31 mouse cellular contexts compared by ENCODE assay signal in genomic region chr17:80662836-80663620, GRCm38 (mm10).
DNase-seq lines count a peak whose midpoint lies in the region; ATAC-seq and TF ChIP-seq lines count a peak whose summit lies in the region.
"Had no signal": no experiment of that assay in that cellular context is flagged by ENCODE, and none has a peak within 500 bp of the region (broad histone marks: within the 10 kb centered on the region; RNA-seq: fewer than 3 reads in every experiment).

No protein-coding gene starts in this region.

- no peak overlapping the region for H3K4me2 ChIP-seq in embryonic facial prominence, embryonic 12.5 days (replicated peaks)
- H3K4me2 ChIP-seq: hindbrain, embryonic 12.5 days; kidney, embryonic 15.5 days; liver, embryonic 12.5 days; midbrain, embryonic 12.5 days; neural tube, embryonic 13.5 days had no signal

- H3K27ac ChIP-seq in embryonic facial prominence, embryonic 12.5 days, result no peak overlapping the region
- no peak overlapping the region for H3K27ac ChIP-seq in embryonic facial prominence, embryonic 10.5 days (replicated peaks)
- peak overlapping the region; percentile 45; the same call in 1 of the 2 replicates for H3K27ac ChIP-seq in ES-E14 (ENCODE audit: insufficient read depth, low read depth, low read length, poor library complexity, severe bottlenecking)
- peak overlapping the region; percentile 59 for H3K27ac ChIP-seq in limb, embryonic 10.5 days
- H3K27ac ChIP-seq: heart, embryonic 10.5 days; hindbrain, embryonic 12.5 days; hindbrain, postnatal 0 days; kidney, embryonic 15.5 days; liver, embryonic 12.5 days; midbrain, embryonic 12.5 days; neural tube, embryonic 13.5 days had no signal

- in situ Hi-C loops in ES-E14 (cut with MboI; ENCODE audit: low sequenced_read_pairs in 2 of 2, unreplicated experiment in 2 of 2), result no loop called here

- H3K9ac ChIP-seq in embryonic facial prominence, embryonic 12.5 days, result no peak overlapping the region
- no peak overlapping the region for H3K9ac ChIP-seq in ES-E14 (ENCODE audit: insufficient read depth, low read depth, low read length, poor library complexity, severe bottlenecking)
- H3K9ac ChIP-seq: hindbrain, embryonic 12.5 days; kidney, embryonic 15.5 days; liver, embryonic 12.5 days; liver, postnatal 0 days; midbrain, embryonic 12.5 days; neural tube, embryonic 13.5 days had no signal

- DNase-seq in embryonic facial prominence, embryonic 10.5 days (ENCODE audit: low spot score), result no peak
- DNase-seq in ES-E14 (ENCODE audit: low read depth, low spot score), result no peak
- DNase-seq in forelimb bud, embryonic 11.5 days (ENCODE audit: low read depth, low spot score), result peak; percentile 53
- no peak for DNase-seq in limb, embryonic 10.5 days (ENCODE audit: low spot score)
- DNase-seq in frontal cortex, postnatal 36 days (ENCODE audit: low spot score in 2 of 2), result no peak
- DNase-seq in liver, result no peak
- DNase-seq in adrenal gland, adult 2 months, result no peak
- DNase-seq: adrenal gland, postnatal 25 days; cerebellum, adult 8-10 months; cerebellum, postnatal 25 days; gastrocnemius, postnatal 10 days; heart, postnatal 36 days; kidney, adult 18-20 months; kidney, postnatal 25 days; layer of hippocampus, postnatal 36 days; left cerebral cortex, postnatal 4 days; liver, postnatal 0 days; lung, postnatal 4 days; thymus, postnatal 4 days had no signal

- H3K4me1 ChIP-seq in embryonic facial prominence, embryonic 12.5 days, result no peaks in the 10 kb centered on the region
- H3K4me1 ChIP-seq in embryonic facial prominence, embryonic 10.5 days, result peaks cover 10% of the 10 kb centered on the region
- H3K4me1 ChIP-seq in ES-E14 (ENCODE audit: control insufficient read depth in 2 of 2, insufficient read depth in 2 of 2, low read length in 2 of 2, poor library complexity in 1 of 2), result peaks cover 15% of the 10 kb centered on the region in 2 experiments
- peaks cover 31% of the 10 kb centered on the region for H3K4me1 ChIP-seq in limb, embryonic 10.5 days
- H3K4me1 ChIP-seq: kidney, embryonic 15.5 days; liver, embryonic 12.5 days; megakaryocyte, embryonic 14.5 days had no signal

- no peaks in the 10 kb centered on the region for H3K27me3 ChIP-seq in embryonic facial prominence, embryonic 12.5 days
- H3K27me3 ChIP-seq in embryonic facial prominence, embryonic 10.5 days (replicated peaks; ENCODE audit: low read depth, poor library complexity, severe bottlenecking), result no peaks in the 10 kb centered on the region
- H3K27me3 ChIP-seq in limb, embryonic 10.5 days (ENCODE audit: low read depth, poor library complexity, severe bottlenecking), result no peaks in the 10 kb centered on the region
- H3K27me3 ChIP-seq: hindbrain, embryonic 12.5 days; kidney, embryonic 15.5 days; liver, embryonic 12.5 days; megakaryocyte, embryonic 14.5 days; midbrain, embryonic 12.5 days; neural tube, embryonic 13.5 days had no signal

- H3K9me3 ChIP-seq in embryonic facial prominence, embryonic 12.5 days, result no peaks in the 10 kb centered on the region
- H3K9me3 ChIP-seq in embryonic facial prominence, embryonic 10.5 days, result no peaks in the 10 kb centered on the region
- no peaks in the 10 kb centered on the region for H3K9me3 ChIP-seq in ES-E14 (ENCODE audit: control insufficient read depth, insufficient read depth, low read depth, low read length)
- H3K9me3 ChIP-seq in limb, embryonic 10.5 days (replicated peaks), result no peaks in the 10 kb centered on the region
- H3K9me3 ChIP-seq: heart, embryonic 10.5 days; hindbrain, embryonic 12.5 days; kidney, embryonic 15.5 days; liver, embryonic 12.5 days; megakaryocyte, embryonic 14.5 days; midbrain, embryonic 12.5 days; neural tube, embryonic 13.5 days had no signal

- H3K36me3 ChIP-seq in embryonic facial prominence, embryonic 12.5 days, result no peaks in the 10 kb centered on the region; the same call in 1 of the 2 replicates
- H3K36me3 ChIP-seq in embryonic facial prominence, embryonic 10.5 days (replicated peaks), result peaks cover 3% of the 10 kb centered on the region; the same call in 1 of the 2 replicates
- no peaks in the 10 kb centered on the region for H3K36me3 ChIP-seq in ES-E14 (ENCODE audit: control insufficient read depth, insufficient read depth, low read length, poor library complexity, severe bottlenecking)
- no peaks in the 10 kb centered on the region; the same call in 1 of the 2 replicates for H3K36me3 ChIP-seq in limb, embryonic 10.5 days
- H3K36me3 ChIP-seq: heart, embryonic 10.5 days; hindbrain, embryonic 12.5 days; liver, embryonic 12.5 days; midbrain, embryonic 12.5 days; neural tube, embryonic 13.5 days had no signal

- ATAC-seq in embryonic facial prominence, embryonic 12.5 days (ENCODE audit: insufficient number of reproducible peaks, insufficient read depth, low FRiP score, low TSS enrichment), result 0 out of 2 replicates have a peak, but pooled peaks have one; percentile 50
- ATAC-seq: CD4-positive, CD25-positive, alpha-beta regulatory T cell, adult 4 months; forebrain, embryonic 14.5 days; hindbrain, postnatal 0 days; liver, embryonic 12.5 days; liver, postnatal 0 days had no signal

- 50% methylated on average over 7 of the region's 7 CpGs for WGBS in embryonic facial prominence, embryonic 12.5 days
- WGBS in embryonic facial prominence, embryonic 10.5 days, result 78% methylated on average over 7 of the region's 7 CpGs
- WGBS in limb, embryonic 10.5 days, result 31% methylated on average over 7 of the region's 7 CpGs

- H3K4me3 ChIP-seq in embryonic facial prominence, embryonic 12.5 days, result no peak overlapping the region
- H3K4me3 ChIP-seq in embryonic facial prominence, embryonic 10.5 days, result no peak overlapping the region
- H3K4me3 ChIP-seq in ES-E14 (ENCODE audit: insufficient read depth in 1 of 2, low read depth in 1 of 2, low read length in 2 of 2, poor library complexity in 1 of 2, severe bottlenecking in 1 of 2), result no peak overlapping the region
- H3K4me3 ChIP-seq in limb, embryonic 10.5 days, result no peak overlapping the region
- H3K4me3 ChIP-seq: heart, embryonic 10.5 days; hindbrain, embryonic 12.5 days; kidney, embryonic 15.5 days; liver, embryonic 12.5 days; megakaryocyte, embryonic 14.5 days; midbrain, embryonic 12.5 days; myocyte; neural tube, embryonic 13.5 days had no signal

TF ChIP-seq in ES-E14, 5 proteins besides CTCF, POLR2A, EP300 and RAD21:
- TF ChIP-seq MAFK (IDR thresholded peaks at IDR 0.05; ENCODE audit: insufficient read depth, low read depth, low read length) (no peak), ZNF384 (IDR thresholded peaks at IDR 0.05; ENCODE audit: low read depth, low read length) (no peak), ZC3H11A (IDR thresholded peaks at IDR 0.05; ENCODE audit: borderline replicate concordance, low read depth, low read length) (no peak), CHD2 (IDR thresholded peaks at IDR 0.05; ENCODE audit: low read depth, low read length) (no peak), HCFC1 (IDR thresholded peaks at IDR 0.05; ENCODE audit: borderline replicate concordance, insufficient read depth, low read length) (no peak)

Comparison
In these comparisons a context has a peak if more than half of its experiments do, and no peak if none do; other contexts are left out.
1. H3K27ac ChIP-seq: peak in ES-E14 (single experiment) and limb, embryonic 10.5 days (single experiment); none in embryonic facial prominence, embryonic 12.5 days (single experiment) and embryonic facial prominence, embryonic 10.5 days (single experiment).